Mouse (Mus musculus) CH12.LX (cell line): ENCODE data around the gene Prss40. TPM values are rescaled to one million over a fixed set of nuclear protein-coding genes. Genes with fewer than 3 reads are reported as not detected.

Source experiments
- DNase-seq: peaks from one replicate; pipeline ENCODE4 v3.0.0-alpha.2; 2013; ENCODE audit errors: extremely low read depth
- H3K27ac ChIP-seq: 2 replicates; pipeline ENCODE4 v1.5.1; 2012; ENCODE audit warnings: low read depth, mild to moderate bottlenecking, control low read depth, moderate library complexity; ENCODE audit not compliant: insufficient read depth
- H3K27me3 ChIP-seq: replicated peaks from 2 replicates; pipeline ENCODE3; 2012; ENCODE audit warnings: inconsistent platforms
- H3K36me3 ChIP-seq, 2 experiments: replicated peaks in 1 of 2; 2 replicates each; pipeline versions ENCODE3 to v1.6.1; 2012; ENCODE audit warnings: inconsistent platforms in 1 of 2, low read length in 1 of 2, mild to moderate bottlenecking in 1 of 2, mixed read lengths in 1 of 2, moderate library complexity in 1 of 2; ENCODE audit not compliant: control insufficient read depth in 1 of 2, insufficient read depth in 1 of 2
- H3K4me1 ChIP-seq, 2 experiments: 2 replicates each; pipeline ENCODE4 v1.6.1; 2012; ENCODE audit warnings: inconsistent platforms in 1 of 2, moderate library complexity in 1 of 2; ENCODE audit not compliant: insufficient read depth in 2 of 2, control insufficient read depth in 1 of 2
- H3K4me2 ChIP-seq: 2 replicates; pipeline ENCODE4 v1.6.1; 2012; ENCODE audit warnings: low read depth, mild to moderate bottlenecking, control low read depth; ENCODE audit not compliant: poor library complexity, insufficient read depth, severe bottlenecking
- H3K4me3 ChIP-seq, 3 experiments: fragments of 150-350 bp in 1 of 3; sonication (generic) in 1 of 3; replicated peaks in 1 of 3; 2 replicates each; pipeline versions ENCODE3 to v1.5.1; 2011 to 2012; ENCODE audit warnings: low read depth in 2 of 3, low read length in 2 of 3, mild to moderate bottlenecking in 2 of 3, moderate library complexity in 2 of 3, control low read depth in 1 of 3, improper control_type of control experiment in 1 of 3, inconsistent platforms in 1 of 3, mixed read lengths in 1 of 3; ENCODE audit not compliant: poor library complexity in 1 of 3
- H3K79me2 ChIP-seq: replicated peaks from 2 replicates; pipeline ENCODE4 v1.6.1; 2012; ENCODE audit warnings: mild to moderate bottlenecking, moderate library complexity; ENCODE audit not compliant: control insufficient read depth, poor library complexity, insufficient read depth, severe bottlenecking; ENCODE audit errors: extremely low read depth
- H3K9ac ChIP-seq: 2 replicates; pipeline ENCODE4 v1.6.1; 2012; ENCODE audit warnings: low read depth, mild to moderate bottlenecking, control low read depth, moderate library complexity; ENCODE audit not compliant: insufficient read depth
- H3K9me3 ChIP-seq: replicated peaks from 2 replicates; pipeline ENCODE3; 2012; ENCODE audit warnings: low read length, inconsistent platforms, mixed read lengths
- CHD2 ChIP-seq: IDR thresholded peaks from 2 replicates; pipeline ENCODE4 v1.6.1; 2011; ENCODE audit warnings: low read length, improper control_type of control experiment
- CTCF ChIP-seq, 2 experiments: IDR thresholded peaks in 1 of 2; conservative IDR thresholded peaks in 1 of 2; 2 replicates each; pipeline ENCODE4 v1.5.1; 2011 to 2012; ENCODE audit warnings: low read depth in 2 of 2, low read length in 2 of 2, improper control_type of control experiment in 1 of 2, inconsistent platforms in 1 of 2, mild to moderate bottlenecking in 1 of 2, moderate library complexity in 1 of 2
- E2F4 ChIP-seq: IDR thresholded peaks from 2 replicates; pipeline ENCODE4 v1.6.1; 2011; ENCODE audit warnings: low read depth, low read length, improper control_type of control experiment; ENCODE audit not compliant: insufficient replicate concordance
- ELF1 ChIP-seq: IDR thresholded peaks from 2 replicates; pipeline ENCODE4 v1.6.1; 2014; ENCODE audit warnings: low read depth, mild to moderate bottlenecking, inconsistent platforms, low read length, improper control_type of control experiment
- EP300 ChIP-seq: IDR thresholded peaks from 2 replicates; pipeline ENCODE4 v1.6.1; 2011; ENCODE audit warnings: low read length, improper control_type of control experiment
- JUN ChIP-seq: IDR thresholded peaks from 2 replicates; pipeline ENCODE4 v1.6.1; 2011; ENCODE audit warnings: low read depth, mild to moderate bottlenecking, low read length, improper control_type of control experiment, moderate library complexity; ENCODE audit not compliant: insufficient read depth
- JUND ChIP-seq: conservative IDR thresholded peaks from 2 replicates; pipeline ENCODE4 v1.6.1; 2011; ENCODE audit warnings: low read depth, low read length, improper control_type of control experiment
- MAFK ChIP-seq: IDR thresholded peaks from 2 replicates; pipeline ENCODE4 v1.6.1; 2011; ENCODE audit warnings: low read length, improper control_type of control experiment; ENCODE audit not compliant: insufficient replicate concordance
- MAX ChIP-seq: IDR thresholded peaks from 2 replicates; pipeline ENCODE4 v1.6.1; 2011; ENCODE audit warnings: low read length, improper control_type of control experiment
- MAZ ChIP-seq: IDR thresholded peaks from 2 replicates; pipeline ENCODE4 v1.6.1; 2012; ENCODE audit warnings: low read depth, mild to moderate bottlenecking, inconsistent platforms, low read length, improper control_type of control experiment, moderate library complexity
- MXI1 ChIP-seq: IDR thresholded peaks from 2 replicates; pipeline ENCODE4 v1.6.1; 2011; ENCODE audit warnings: mild to moderate bottlenecking, low read depth, low read length, improper control_type of control experiment
- NRF1 ChIP-seq: IDR thresholded peaks from 2 replicates; pipeline ENCODE4 v1.6.1; 2014; ENCODE audit warnings: low read depth, mild to moderate bottlenecking, inconsistent platforms, low read length, improper control_type of control experiment, moderate library complexity
- PAX5 ChIP-seq: IDR thresholded peaks from 2 replicates; pipeline ENCODE4 v1.6.1; 2012; ENCODE audit warnings: low read length, inconsistent platforms, mixed read lengths
- POLR2A ChIP-seq: IDR thresholded peaks from 2 replicates; pipeline ENCODE4 v1.6.1; 2011; ENCODE audit warnings: low read depth, mild to moderate bottlenecking, improper control_type of control experiment, low read length
- POLR2AphosphoS2 ChIP-seq: IDR thresholded peaks from 2 replicates; pipeline ENCODE4 v1.6.1; 2011; ENCODE audit warnings: low read depth, low read length, improper control_type of control experiment
- RAD21 ChIP-seq: IDR thresholded peaks from 2 replicates; pipeline ENCODE4 v1.6.1; 2011; ENCODE audit warnings: low read depth, mild to moderate bottlenecking, low read length, improper control_type of control experiment, moderate library complexity
- SIN3A ChIP-seq: IDR thresholded peaks from 2 replicates; pipeline ENCODE4 v1.6.1; 2012; ENCODE audit warnings: low read length, improper control_type of control experiment, inconsistent platforms
- SMC3 ChIP-seq: IDR thresholded peaks from 2 replicates; pipeline ENCODE4 v1.6.1; 2011; ENCODE audit warnings: low read depth, low read length, improper control_type of control experiment
- TCF12 ChIP-seq: IDR thresholded peaks from 2 replicates; pipeline ENCODE4 v1.6.1; 2014; ENCODE audit warnings: low read depth, mild to moderate bottlenecking, inconsistent platforms, low read length, improper control_type of control experiment
- UBTF ChIP-seq: IDR thresholded peaks from 2 replicates; pipeline ENCODE4 v1.6.1; 2012; ENCODE audit warnings: low read depth, mild to moderate bottlenecking, inconsistent platforms, low read length, improper control_type of control experiment, moderate library complexity
- USF1 ChIP-seq: IDR thresholded peaks from 2 replicates; pipeline ENCODE4 v1.6.1; 2014; ENCODE audit warnings: low read depth, mild to moderate bottlenecking, inconsistent platforms, low read length, improper control_type of control experiment
- USF2 ChIP-seq: conservative IDR thresholded peaks from 2 replicates; pipeline ENCODE4 v1.6.1; 2011; ENCODE audit warnings: low read depth, low read length, improper control_type of control experiment
- ZC3H11A ChIP-seq: IDR thresholded peaks from 2 replicates; pipeline ENCODE4 v1.6.1; 2012; ENCODE audit warnings: low read depth, mild to moderate bottlenecking, inconsistent platforms, low read length, improper control_type of control experiment
- ZKSCAN1 ChIP-seq: IDR thresholded peaks from 2 replicates; pipeline ENCODE4 v1.6.1; 2012; ENCODE audit warnings: low read depth, inconsistent platforms, low read length, improper control_type of control experiment, borderline replicate concordance
- ZMIZ1 ChIP-seq: IDR thresholded peaks from 2 replicates; pipeline ENCODE4 v1.6.1; 2012; ENCODE audit warnings: low read depth, mild to moderate bottlenecking, inconsistent platforms, low read length, improper control_type of control experiment
- ZNF384 ChIP-seq: IDR thresholded peaks from 2 replicates; pipeline ENCODE4 v1.6.1; 2012; ENCODE audit warnings: low read depth, low read length, improper control_type of control experiment, inconsistent platforms
- dilution Hi-C: fragments of 300-500 bp; cut with MboI; formaldehyde crosslinking; loops from 2 replicates; pipeline ENCODE4 v1.14.3; 2020; ENCODE audit warnings: low sequenced_read_pairs; ENCODE audit not compliant: extremely low pct_unique_long_range_greater_than_20kb, extremely low pct_ligation_motif_present
- in situ Hi-C: fragments of 300-500 bp; cut with MboI; formaldehyde crosslinking; loops from 3 replicates; pipeline ENCODE4 v1.14.3; 2019; ENCODE audit warnings: low sequenced_read_pairs, low pct_ligation_motif_present, low pct_unique_long_range_greater_than_20kb, mixed read lengths
- polyA plus RNA-seq: library from polyadenylated mRNA; unstranded; fragments of >175 nt; gene quantifications from 2 replicates; pipeline ENCODE4 v1.2.1, GENCODE M21; 2012; ENCODE audit warnings: low read depth; ENCODE audit not compliant: insufficient read length
- total RNA-seq, 2 experiments: library from RNA; depleted of rRNA; stranded (reverse); fragments of 300-350 nt in 1 of 2; fragments of >200 nt in 1 of 2; gene quantifications; 2 replicates each; pipeline ENCODE4 v1.2.3; 2012 to 2014

Prss40 gene
- total and polyA plus RNA-seq, 3 experiments, result not detected

- Histone ChIP-seq H3K9ac (no peak overlapping the region), H3K27ac (no peak overlapping the region), H3K4me3 (no peak overlapping the region), H3K27me3 (no peaks in the 10 kb centered on the region), H3K36me3 (no peaks in the 10 kb centered on the region), H3K9me3 (peaks cover 2% of the 10 kb centered on the region), H3K4me2 (no peak overlapping the region), H3K79me2 (no peaks in the 10 kb centered on the region), H3K4me1 (peaks cover 4 to 12% of the 10 kb centered on the region in 2 experiments)
- TF ChIP-seq ZNF384 (no peak), MXI1 (no peak), RAD21 (no peak), PAX5 (no peak), SIN3A (no peak), TCF12 (no peak), ZKSCAN1 (no peak), JUN (no peak), E2F4 (no peak), MAZ (no peak), NRF1 (no peak), EP300 (no peak), JUND (no peak), USF1 (no peak), SMC3 (no peak), POLR2A (no peak), CHD2 (no peak)
- DNase-seq, result no peak
- in situ Hi-C loops, result no loop called here
- dilution Hi-C loops, result no loop called here
Measured at GRCm38 (mm10) chr1:34505970-34506551, 54.7 kb downstream of the Prss40 start.

GRCm38 (mm10) chr1:34505307-34505706 lies 55.4 kb downstream of the Prss40 start:
- no peak overlapping the region for H3K4me3 ChIP-seq
- H3K9me3 ChIP-seq, result peaks cover 2% of the 10 kb centered on the region
- peaks cover 4 to 10% of the 10 kb centered on the region in 2 experiments; a peak in 3 of 4 replicates for H3K4me1 ChIP-seq
- H3K9ac ChIP-seq, result no peak overlapping the region
- in situ Hi-C loops (no loop called here), dilution Hi-C loops (no loop called here)
- H3K27ac ChIP-seq, result no peak overlapping the region
- no peak for DNase-seq
- no peaks in the 10 kb centered on the region for H3K79me2 ChIP-seq
- H3K4me2 ChIP-seq, result no peak overlapping the region
- TF ChIP-seq UBTF (no peak), ZMIZ1 (no peak), E2F4 (no peak), PAX5 (no peak), MAX (no peak), JUN (no peak), SIN3A (no peak), USF2 (no peak), POLR2AphosphoS2 (no peak), ZC3H11A (no peak), JUND (no peak), RAD21 (no peak), CTCF (conservative IDR thresholded peaks at IDR 0.05 in 1 of 2, IDR thresholded peaks at IDR 0.05 in 1 of 2; ENCODE audit: low read depth in 2 of 2, low read length in 2 of 2) (no peak), ELF1 (no peak), CHD2 (no peak), USF1 (no peak), MAFK (no peak)
- no peaks in the 10 kb centered on the region for H3K36me3 ChIP-seq
- no peaks in the 10 kb centered on the region for H3K27me3 ChIP-seq
